Mouse (Mus musculus): Measurements from ENCODE around the gene Hspg2. TPM values are rescaled to one million over a fixed set of nuclear protein-coding genes. Genes with fewer than 3 reads are reported as not detected.
A peak's percentile ranks its signal among the peaks of the same experiment; 100 is the strongest.
"Not testable (repeated sequence)": the region's sequence is repeated elsewhere in the genome, so short reads cannot be mapped to it uniquely, and the experiment has no call there.

Hspg2 gene
- total RNA-seq, 2 experiments from 2014 or later: 436 to 447 TPM

DNA sequence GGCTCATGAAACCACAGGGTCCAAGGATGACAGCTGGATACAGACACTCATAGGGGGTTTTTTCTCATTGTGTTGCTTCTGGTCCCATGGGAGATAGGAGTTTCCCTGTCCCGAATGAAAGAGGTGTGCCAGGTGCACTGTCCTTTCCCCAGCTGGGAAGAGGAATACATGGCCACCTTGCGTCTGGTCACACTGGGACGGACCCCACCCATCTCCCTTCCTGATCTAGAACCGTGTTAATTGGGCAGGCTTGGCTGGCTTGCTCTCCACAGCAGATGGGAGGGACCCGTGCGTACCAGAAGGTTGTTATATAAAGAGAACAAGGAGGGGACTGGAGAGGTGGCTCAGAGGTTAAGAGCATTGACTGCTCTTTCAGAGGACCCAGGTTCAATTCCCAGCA, 59.3 kb downstream of the Hspg2 start:
- intact Hi-C loops (cut with DNase I): no loop called here
- no peak for DNase-seq

DNA sequence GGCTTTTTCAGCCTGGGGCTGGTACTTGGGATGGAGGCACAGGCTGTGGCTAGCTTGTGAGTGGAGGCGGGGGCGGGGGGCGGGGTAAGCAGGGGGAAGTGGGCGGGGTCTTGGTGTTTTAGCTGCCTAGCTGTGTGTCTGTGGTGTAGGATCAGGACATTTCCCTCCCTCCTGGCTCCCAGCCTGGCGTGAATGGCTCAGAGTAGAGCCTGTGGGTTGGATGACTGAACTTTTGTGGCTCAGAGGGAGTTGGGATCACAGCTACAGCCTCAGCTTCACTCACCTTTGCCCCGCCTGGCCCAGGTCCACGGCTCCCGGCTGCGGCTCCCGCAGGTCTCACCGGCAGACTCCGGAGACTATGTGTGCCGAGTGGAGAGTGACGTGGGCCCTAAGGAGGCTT, 71.8 kb downstream of the Hspg2 start:
- intact Hi-C loops (cut with DNase I): loop anchor here (5.0 kb wide), 1 partner anchor 98 kb away; no protein-coding TSS in a partner anchor
- peak; percentile 27 to 58 for DNase-seq

DNA sequence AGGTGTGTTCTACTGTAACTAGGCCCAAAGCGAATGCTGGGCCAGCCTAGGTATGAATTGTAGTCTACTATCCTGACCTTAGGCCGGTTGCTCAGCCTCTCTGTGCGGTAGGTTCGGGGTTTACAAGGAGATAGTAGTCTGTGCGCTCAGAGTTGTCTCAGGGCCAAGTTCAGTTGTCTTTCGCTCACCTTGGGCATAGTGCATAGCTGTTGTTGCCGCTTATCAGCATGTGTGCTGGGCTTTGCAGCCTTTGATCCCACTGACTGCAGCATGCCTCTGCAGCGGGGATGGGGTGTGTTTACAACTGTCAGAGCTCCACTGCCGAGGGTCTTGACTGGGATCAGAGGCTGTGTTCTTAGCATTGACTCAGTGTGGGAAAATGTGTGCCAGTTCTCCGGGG, 74.4 kb downstream of the Hspg2 start:
- intact Hi-C loops (cut with DNase I): loop anchor here (5.0 kb wide), 1 partner anchor 101 kb away; no protein-coding TSS in a partner anchor
- DNase-seq: no peak

DNA sequence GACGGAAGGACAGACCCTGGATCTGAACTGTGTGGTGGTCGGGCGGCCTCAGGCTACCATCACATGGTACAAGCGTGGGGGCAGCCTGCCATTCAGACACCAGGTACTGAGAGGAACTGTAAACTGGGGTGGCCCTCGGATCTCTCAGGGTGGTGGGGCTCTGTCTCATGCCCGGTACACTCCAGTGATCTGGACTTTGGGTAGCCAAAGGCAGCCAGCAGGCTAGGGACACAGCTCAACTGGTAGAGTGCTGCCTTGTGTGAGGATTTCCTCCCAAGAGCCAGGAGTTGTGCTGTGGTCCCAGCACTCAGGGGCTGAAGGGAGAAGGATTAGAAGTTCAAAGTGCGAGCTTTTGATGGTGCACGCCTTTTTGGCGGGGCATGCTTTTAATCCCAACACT, 77.0 kb downstream of the Hspg2 start:
- intact Hi-C loops (cut with DNase I): loop anchor here (5.0 kb wide), 1 partner anchor 92 kb away; no protein-coding TSS in a partner anchor
- DNase-seq: no peak

DNA sequence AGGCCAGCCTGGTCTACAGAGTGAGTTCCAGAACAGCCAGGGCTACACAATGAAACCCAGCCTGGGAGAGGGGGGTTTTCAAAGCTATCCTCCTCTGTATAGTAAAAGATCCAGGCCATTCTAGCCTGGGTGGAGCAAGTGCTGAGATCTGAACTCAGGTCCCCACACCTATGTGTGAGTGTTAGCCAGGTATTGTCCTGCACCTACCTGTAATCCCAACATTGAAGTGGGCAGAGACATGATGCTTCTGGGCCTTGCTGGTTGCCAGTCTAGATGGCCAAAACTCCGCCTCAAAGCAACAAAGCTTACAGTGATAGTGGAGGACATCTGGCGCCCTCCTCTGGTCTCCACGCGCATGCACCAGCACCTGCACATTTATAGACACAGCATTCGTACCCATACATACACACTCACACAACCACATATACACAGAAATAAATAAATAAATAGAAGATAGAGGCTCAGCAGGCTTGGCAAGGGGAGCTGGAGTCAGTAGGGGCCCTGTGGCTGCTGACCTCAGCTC, 77.5 kb downstream of the Hspg2 start:
- DNase-seq: peak; percentile 40 to 55
- intact Hi-C loops (cut with DNase I): loop anchor here (5.0 kb wide), 1 partner anchor 91 kb away; no protein-coding TSS in a partner anchor

DNA sequence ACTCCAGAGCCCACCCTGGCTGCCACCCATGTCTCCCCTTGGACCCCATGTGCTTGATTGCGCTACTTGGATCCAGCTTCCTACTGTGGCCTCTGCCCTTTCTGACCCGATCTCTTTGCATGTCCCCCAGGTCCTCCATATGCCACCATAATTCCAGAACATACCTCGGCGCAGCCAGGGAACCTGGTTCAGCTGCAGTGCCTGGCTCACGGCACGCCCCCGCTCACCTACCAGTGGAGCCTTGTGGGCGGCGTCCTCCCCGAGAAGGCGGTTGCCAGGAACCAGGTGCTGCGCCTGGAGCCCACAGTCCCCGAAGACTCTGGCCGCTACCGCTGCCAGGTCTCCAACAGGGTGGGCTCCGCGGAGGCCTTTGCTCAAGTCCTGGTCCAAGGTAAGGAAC, 84.9 kb downstream of the Hspg2 start:
- intact Hi-C loops (cut with DNase I): no loop called here

DNA sequence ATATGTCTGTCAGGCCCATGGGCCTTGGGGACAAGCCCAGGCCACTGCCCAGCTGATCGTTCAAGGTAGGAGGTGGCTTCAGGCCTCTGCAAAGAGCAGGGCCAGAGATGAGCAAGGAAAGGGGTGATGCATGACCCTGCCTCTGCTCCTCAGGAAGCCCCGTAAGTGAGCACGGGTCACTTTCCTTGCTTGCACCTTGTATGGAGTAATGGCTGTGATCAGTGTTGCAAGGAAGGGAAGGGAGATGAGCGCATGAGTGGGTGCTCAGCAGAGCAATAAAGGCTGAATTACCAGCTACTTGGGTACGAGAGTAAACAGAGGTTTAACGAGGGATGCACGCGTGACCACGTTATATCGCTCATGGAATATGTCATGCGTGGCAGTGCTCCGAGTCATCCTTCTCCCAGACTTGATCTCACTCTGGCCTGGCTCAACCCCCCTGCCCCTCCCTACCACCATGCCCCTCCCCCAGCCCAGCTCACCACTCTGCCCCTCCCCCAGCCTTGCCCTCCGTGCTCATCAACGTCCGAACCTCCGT, 88.2 kb downstream of the Hspg2 start:
- intact Hi-C loops (cut with DNase I): loop anchor here (5.0 kb wide), 1 partner anchor 34 kb away; no protein-coding TSS in a partner anchor
- no peak for DNase-seq

More for the DNA sequence above, 84.9 kb downstream of the Hspg2 start:
- no peak for DNase-seq

DNA sequence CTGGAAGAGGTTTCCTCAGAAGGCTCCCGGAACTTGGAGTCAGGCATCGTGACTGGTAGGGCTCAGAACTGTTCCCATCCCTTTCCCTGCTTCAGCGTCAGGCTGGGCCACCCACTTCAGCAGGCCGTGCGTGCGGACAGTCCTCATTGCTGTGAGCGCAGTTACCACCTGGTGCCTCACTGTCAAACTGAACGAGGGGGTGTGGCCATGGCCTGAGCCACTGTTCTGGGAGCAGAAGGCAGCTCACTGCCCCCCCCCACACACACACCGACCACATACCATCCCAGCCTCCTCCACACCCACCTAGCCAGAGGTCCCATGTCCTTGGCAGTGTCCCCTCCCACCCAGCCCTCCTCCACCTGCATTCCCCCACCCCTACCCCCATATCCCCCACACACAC, 101.3 kb downstream of the Hspg2 start:
- DNase-seq: no peak
- intact Hi-C loops (cut with DNase I): no loop called here

DNA sequence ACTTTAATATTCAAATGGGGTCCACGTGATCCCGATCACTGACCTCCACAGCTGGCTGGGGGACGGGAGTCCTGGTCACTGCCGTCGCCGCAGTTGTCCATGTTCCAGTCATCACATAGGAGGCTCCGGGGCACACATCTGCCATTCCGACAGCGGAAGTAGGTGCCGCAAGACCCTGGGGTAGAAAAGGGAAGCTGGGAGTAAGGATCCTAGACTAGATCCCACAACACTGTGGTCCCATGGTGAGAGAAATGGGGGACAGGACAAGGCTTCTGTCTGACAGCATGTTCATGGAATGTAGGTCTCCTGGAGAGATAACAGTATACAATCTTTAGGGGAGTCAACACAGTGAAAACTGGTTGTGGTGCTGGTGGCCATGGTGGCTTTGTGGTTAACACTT, 105.9 kb downstream of the Hspg2 start, which contains the start of gene Ldlrad2:
Gene Ldlrad2 (minus strand): TSS at position 101 of the 400 bp plus-strand sequence.
- no peak for DNase-seq
- intact Hi-C loops (cut with DNase I): no loop called here

DNA sequence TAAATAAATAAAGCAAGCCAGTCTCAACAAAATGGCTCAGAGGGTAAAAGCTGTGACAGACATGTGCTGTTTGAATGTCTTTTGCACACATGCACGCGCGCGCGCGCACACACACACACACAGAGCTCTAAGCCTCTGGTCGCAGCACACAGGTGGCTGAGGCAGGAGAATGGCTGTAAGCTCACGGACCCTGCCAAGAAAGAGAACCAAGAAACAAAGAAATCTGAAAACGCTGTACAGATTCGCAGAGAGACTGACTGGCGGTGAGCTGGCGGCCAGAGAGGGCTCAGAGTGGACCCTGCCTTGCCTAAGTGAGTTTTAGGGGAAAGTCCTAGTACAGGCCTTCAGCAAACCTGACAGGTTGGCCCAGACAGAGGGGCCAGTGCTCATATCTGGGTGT, 108.9 kb downstream of the Hspg2 start:
- intact Hi-C loops (cut with DNase I): no loop called here
- no peak for DNase-seq

DNA sequence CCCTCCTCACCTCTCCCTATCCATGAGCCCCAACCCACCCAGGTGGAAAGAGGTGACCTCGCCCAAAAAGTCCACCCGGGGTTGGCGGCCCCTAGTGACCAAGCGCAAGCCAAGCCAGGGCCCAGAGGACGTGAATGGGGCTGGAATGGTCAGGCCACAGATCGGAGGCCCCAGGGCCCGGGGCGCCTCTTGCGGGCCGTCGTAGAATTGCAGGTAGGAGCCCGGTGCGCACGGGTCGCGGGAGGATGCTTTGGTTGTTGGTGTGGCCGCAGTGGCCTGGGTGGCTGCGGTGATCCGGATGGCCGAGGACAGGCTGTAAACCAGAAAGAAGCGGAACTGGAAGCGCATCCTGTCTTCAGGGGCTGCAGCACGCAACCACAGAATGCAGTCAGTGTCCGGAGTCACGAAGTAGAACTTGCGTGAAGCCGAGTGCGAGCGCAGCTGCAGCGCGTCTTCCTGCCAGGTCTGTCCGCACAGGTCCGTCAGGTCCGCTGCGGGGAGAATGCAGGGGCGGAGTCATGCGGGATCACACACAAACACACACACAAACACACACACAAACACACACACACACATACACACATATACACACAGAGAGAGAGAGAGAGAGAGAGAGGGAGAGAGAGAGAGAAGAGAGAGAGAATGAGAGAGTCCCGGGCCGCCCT, 109.7 kb downstream of the Hspg2 start:
- peak; percentile 62 to 78 for DNase-seq
- intact Hi-C loops (cut with DNase I): no loop called here

DNA sequence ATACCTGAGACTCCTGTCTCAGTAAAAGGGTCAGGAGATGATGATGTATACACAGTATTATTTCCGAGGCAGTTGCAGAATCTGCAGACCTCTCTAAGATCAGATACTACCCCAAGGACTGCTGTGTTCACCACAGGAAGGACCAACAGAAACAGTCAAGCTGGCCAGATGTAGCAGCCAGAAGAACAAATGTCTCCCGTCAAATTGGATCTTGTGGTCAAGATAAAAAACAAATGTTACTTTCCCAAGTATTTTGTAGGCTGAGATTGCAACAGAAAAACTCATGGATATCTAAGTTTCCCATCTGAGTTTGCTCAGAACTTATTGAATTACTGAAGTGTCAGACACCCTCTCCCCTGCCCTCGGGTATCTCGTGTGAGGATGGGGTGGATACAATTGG, 111.2 kb downstream of the Hspg2 start:
- no peak for DNase-seq
- intact Hi-C loops (cut with DNase I): no loop called here

DNA sequence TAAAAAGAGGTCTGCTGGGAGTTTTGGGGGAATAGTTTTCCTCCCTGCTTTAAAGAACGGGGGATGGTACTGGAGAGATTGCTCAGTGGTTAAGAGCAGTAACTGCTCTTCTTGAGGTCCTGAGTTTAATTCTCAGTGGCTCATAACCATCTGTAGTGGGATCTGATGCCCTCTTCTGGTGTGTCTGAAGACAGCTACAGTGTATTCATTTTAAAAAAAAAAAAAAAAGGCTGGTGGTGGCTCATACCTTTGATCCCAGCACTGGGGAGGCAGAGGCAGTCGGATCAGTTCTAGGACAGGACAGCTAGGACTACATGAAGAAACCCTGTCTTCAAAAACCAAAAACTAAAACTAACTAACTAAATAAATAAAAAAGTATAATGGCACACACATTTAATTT, 111.7 kb downstream of the Hspg2 start:
- no peak for DNase-seq
- intact Hi-C loops (cut with DNase I): no loop called here

DNA sequence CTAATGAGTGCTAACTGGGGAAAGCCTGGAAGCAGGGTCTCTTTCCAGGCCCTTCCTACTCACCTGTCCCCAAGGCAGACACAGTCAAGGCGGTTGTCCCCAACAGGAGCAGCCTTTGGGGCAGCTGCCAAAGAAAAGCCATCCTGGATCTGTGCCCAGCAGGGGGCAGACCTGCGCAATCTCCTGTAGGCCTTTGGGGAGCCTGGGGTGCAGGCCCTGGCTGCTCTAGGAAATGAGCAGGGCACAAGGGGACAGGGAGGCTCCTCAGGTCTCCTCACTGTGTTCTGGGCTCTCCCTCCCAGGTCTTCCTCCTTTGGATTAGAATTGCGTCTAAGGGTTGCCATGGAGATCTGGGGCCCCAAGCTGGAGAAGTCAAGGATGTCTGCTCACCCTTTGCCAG, 113.2 kb downstream of the Hspg2 start:
- intact Hi-C loops (cut with DNase I): no loop called here
- DNase-seq: peak in 1 of 2 experiments; percentile 35

DNA sequence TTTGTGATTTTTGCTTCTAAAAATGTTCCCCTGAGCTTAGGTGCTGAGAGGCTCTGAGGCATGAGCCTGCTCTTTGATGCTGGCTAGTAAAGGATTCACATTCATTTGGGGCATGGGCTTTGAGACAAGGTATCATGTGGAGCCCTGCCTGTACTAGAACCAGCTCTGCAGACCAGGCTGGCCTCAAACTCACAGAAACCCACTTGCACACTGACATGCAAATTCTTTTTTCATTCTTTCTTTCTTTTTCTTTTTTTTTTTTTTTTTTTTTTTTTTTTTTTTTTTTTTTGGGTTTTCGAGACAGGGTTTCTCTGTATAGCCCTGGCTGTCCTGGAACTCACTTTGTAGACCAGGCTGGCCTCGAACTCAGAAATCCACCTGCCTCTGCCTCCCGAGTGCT, 120.5 kb downstream of the Hspg2 start:
- DNase-seq: not testable (repeated sequence)
- intact Hi-C loops (cut with DNase I): loop anchor here (5.0 kb wide), 1 partner anchor 192 kb away; no protein-coding TSS in a partner anchor

DNA sequence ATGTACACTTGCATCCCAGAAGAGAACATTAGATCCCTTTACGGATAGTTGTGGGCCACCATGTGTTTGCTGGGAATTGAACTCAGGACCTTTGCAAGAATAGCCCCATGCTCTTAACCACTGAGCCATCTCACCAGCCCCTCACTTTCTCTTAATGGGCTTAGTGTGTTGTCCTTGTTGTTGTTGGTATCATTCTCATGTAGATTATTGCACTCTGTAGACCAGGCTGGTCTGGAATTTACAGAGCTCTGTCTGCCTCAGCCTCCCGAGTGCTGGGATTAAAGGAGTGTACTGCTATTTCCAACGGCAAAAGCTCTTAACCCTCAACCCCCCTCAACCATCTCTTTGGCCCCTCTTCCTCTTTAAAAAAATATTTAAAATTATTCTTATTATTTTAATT, 121.0 kb downstream of the Hspg2 start:
- DNase-seq: no peak
- intact Hi-C loops (cut with DNase I): loop anchor here (5.0 kb wide), 1 partner anchor 192 kb away; no protein-coding TSS in a partner anchor

DNA sequence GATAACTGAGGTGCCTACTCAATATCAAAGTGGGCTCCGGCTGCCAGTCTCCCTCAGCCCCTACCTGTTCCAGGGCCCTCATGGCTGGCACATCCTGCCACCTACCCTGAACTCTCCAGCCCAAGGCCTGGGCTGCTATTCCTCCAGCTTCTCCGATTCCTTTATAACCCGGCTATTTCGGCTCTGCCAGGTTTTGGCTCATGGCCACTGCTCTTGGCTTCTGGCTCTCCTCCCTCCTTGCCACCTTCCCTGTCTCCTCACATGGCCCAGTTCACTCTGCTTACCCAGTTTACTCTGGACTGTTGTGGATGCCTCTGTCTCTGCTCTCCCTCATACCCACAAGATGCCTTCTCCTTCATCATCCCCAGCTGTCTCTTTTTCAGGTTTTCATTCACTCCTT, 122.4 kb downstream of the Hspg2 start:
- intact Hi-C loops (cut with DNase I): no loop called here
- no peak for DNase-seq

DNA sequence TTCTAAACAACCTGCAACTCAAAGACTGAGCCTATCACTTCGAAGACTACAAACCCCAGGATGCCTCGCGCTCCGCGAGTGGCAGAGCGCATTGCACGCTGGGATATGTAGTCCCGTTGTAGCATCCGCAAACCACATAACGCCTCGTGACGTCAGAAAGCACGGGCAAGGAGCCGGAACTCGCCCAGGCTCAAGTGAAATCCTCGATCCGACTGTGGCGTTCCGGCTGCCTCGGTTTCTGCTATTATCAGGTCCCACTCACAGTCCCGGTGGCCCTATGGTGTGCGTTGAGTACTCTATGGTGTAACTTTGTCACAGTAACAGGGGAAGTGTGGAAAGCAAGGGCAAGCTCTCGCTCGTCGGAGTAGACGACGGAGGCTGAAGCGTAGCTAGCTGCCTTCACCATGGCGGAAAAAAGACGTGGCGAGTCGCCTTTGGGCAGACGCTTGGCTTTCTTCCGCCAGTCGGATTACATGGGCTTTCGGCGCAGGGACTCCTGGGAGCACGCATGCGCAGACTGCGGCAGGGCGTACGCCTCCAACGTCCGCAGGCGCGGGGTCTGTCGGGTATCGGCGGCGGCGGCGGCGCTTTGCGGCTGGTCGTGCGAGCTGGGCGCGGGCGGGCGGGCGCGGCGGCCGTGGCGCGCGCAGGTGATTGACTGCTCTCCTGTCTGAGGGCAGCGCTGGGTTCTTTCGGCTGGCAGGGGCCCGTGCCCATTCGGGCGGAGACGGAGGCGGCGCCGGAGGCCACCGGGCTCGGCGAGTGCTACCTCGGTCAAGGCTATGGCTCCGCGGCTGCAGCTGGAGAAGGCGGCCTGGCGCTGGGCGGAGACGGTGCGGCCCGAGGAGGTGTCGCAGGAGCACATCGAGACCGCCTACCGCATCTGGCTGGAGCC, 125.3 kb downstream of the Hspg2 start, which contains the start of gene Usp48:
Gene Usp48 (plus strand): TSS at position 155 of the 895 bp plus-strand sequence.
- peak; percentile 100 for DNase-seq
- intact Hi-C loops (cut with DNase I): no loop called here

DNA sequence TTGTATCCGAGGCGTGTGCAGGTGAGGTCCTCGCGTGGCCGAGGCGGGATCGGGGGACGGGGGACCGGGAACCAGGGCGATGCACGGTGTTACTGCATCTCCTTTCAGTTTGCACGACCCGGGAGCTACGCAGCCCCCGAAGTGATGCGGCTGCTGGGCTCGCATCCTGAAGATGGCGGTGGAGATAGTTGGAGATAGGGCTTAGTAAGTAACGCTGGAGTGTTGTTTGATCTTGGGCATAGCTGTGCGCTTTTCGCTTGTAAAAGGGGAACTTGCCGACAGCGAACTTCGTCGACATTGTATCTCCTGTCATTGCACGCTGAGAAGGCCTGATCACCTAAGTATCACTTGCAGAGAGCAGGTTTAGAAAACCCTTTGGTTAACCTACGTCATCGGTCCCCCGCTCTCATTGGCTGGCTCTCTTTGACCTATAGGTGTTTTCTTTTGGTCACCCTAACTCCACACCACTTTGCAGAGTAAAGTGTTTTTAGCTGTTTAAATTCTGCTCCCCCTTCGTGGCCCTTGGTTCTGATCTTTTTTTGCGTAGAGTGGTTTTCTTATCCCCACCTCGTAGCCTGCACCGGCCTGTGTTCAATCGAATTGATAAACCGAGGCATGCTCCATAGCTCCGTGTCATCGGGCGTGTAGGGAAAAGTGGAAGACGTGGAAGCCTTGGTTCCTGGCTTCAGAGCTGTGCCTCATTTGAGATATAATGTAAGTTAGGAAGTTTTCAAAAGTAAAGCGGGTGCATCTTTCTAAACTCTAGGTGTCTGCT, 126.1 kb downstream of the Hspg2 start:
- intact Hi-C loops (cut with DNase I): no loop called here
- DNase-seq: no peak

DNA sequence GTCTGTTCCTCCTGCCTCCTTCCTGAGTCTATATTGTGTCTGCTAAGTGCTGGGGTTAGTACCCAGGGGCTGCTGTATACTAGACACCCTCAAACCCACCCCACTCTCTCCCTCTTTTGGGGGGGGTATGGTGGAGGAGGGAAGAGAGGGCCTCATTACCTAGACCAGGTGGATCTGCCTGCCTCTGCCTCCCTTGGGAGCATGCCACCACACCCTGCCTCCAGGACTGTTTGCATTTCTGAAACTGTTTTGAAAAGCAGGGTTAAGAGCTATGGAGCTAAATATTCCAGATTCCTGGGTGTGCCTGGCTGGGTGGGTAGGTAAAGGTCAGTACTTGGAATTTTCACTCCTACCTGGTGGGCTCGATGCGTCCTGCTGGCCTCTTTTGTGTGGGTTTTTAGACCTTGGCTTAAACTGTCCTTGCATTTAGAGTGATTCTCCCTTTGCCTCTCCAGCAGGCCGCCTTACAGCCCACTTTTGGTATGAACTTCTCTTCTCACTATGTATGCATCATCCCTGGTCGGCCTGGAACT, 128.6 kb downstream of the Hspg2 start:
- DNase-seq: no peak
- intact Hi-C loops (cut with DNase I): no loop called here
